Mouse (Mus musculus) large intestine, adult 2 months (tissue): ENCODE measurements at regions not wholly inside any gene's neighbourhood (a gene's known extent, or its start where the extent isn't known, plus 50 kb on each side); places are given as distances from the start of the nearest gene placed in this dataset.
A peak's percentile ranks its signal among the peaks of the same experiment; 100 is the strongest.
"Not testable (repeated sequence)": the region's sequence is repeated elsewhere in the genome, so short reads cannot be mapped to it uniquely, and the experiment has no call there.

Source experiments
- DNase-seq: peaks from one replicate; pipeline ENCODE4 v3.0.0-alpha.2; 2012; ENCODE audit warnings: low read depth, low spot score
- WGBS: fragments of 180-500 bp; shearing (Covaris S2); methylation state at CpG from one replicate; pipeline ENCODE4 v1.1.7; 2018; 5-methylcytosine and 5-hydroxymethylcytosine counted together

DNA sequence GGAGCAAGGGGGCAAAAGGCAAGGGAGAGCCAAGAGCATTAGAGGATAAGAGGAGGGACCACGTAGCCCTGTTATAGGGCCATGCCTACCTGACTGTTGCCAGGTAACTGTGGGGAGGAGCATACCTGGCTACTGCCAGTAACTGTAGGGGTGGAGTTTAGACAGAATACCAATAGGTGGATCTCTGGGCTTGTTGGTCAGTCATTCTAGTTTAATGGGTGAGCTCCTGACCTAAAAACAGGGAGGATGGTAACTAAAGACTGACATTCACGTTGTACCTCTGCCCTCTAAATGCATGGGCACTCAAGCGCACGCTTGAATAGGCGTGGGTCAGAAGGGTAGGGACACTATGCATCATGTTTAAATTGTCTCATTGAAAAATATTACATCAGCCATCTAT is 165.8 kb upstream of the Plekha5 start:
- no peak for DNase-seq
- 91% methylated on average over 5 of the region's 5 CpGs for WGBS

- no peak for DNase-seq
- WGBS, result 94% methylated on average over 4 of the region's 4 CpGs
These were observed 172.3 kb upstream of the Plekha5 start for GRCm38 (mm10) chr6:140251527-140251926.

DNA sequence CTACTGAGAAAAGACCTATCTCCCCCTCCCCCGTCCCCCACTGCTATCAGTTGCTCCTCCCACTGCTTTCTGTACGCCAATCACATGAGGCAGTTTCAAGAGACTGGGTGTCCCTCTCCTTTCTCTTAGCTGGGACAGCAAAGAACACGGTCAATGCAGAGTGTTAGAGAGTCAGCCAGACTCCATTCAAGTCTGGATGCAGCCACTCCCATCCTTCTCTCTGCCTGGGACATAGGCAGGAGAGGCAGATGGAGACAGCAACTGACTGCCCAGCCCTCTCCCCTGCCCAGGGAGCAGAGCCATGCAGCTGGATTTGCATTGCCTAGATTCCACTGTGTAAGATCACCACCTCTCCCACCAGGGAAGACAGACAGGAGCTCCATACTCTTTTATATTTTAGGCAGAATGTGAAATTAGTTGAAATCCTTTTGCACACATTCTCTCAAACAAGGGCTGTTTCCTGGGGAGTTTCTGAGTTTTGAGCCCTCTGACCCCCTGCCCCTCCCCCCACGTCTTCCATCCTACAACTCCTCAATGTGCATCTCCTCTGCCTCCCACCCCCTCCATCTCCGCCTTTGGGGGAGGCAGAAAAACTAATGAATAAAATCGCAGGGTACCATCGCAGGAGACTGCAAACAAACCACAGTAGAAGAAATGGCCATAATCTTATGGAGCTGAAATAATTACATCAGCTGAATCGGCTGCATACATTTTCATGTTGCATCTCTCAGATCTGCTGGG is 180.3 kb upstream of the Plekha5 start:
- DNase-seq, result no peak

GRCm38 (mm10) chr6:140239356-140239755 is 184.5 kb upstream of the Plekha5 start:
- 30% methylated on average over 8 of the region's 8 CpGs for WGBS
- DNase-seq, result peak; percentile 21

More for the DNA sequence above, 180.3 kb upstream of the Plekha5 start:
- 74% methylated on average over 8 of the region's 8 CpGs for WGBS

DNA sequence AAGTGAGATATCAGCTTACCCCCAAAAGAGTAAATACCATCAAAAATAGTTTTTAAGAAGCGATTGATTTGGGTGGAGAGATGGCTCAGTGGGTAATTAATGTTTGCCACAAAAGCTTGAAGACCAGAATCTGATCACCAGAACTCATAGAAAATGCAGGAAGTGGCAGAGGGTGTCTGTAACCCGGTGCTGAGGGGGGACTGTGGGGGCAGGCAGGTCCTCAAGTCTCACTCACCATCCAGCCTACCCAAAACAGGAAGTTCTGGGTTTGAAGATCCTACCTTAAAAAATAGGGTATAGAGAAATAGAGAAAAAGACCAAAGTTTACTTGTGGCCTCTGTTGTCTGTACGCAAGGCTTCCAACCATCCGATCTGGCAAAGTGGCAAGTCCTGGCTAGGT is 190.3 kb upstream of the Plcz1 start:
- WGBS, result 86% methylated on average over 4 of the region's 4 CpGs
- DNase-seq, result no peak

- WGBS, result 44% methylated on average over 9 of the region's 9 CpGs
- peak; percentile 13 for DNase-seq
These were observed 188.0 kb upstream of the Plcz1 start for GRCm38 (mm10) chr6:140229295-140229694.

- 77% methylated on average over 7 of the region's 7 CpGs for WGBS
- DNase-seq, result no peak
These were observed 187.5 kb upstream of the Plcz1 start for GRCm38 (mm10) chr6:140228741-140229140.

DNA sequence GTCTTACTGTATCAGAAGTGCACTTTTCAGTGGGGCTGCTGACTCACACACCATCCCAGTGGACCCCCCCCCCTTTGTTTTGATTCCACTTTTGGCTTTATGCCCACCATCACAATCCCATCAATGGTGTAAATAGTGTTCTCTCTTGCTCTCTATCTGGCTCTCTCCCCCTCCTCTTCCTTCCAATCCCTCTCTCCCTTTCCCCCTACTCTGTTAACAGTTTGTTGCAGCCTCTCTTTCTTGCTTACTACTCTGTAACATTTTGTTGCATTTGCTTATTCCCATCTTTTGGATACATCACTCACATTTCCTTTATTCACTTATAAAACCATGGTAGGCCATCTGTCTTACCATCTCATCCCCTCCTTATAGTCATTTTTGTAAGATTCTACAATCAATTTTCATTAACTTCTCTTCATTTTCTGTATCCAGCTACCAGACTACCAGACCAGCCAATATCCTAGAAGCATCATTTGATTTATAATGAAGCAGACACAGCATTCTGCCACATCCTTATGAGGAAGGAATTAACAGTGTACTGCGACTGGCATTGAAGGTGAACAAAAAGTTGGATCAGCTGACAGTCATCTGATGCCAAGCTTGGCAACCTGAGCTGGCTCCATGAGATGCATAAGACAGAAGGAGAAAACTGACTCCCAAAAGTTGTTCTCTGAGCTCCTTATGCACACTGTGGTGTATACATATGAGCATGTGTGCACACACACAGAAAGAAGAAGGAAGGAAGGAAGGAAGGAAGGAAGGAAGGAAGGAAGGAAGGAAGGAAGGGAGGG is 181.5 kb upstream of the Plcz1 start:
- WGBS, result 81% methylated on average over 1 of the region's 1 CpGs

DNA sequence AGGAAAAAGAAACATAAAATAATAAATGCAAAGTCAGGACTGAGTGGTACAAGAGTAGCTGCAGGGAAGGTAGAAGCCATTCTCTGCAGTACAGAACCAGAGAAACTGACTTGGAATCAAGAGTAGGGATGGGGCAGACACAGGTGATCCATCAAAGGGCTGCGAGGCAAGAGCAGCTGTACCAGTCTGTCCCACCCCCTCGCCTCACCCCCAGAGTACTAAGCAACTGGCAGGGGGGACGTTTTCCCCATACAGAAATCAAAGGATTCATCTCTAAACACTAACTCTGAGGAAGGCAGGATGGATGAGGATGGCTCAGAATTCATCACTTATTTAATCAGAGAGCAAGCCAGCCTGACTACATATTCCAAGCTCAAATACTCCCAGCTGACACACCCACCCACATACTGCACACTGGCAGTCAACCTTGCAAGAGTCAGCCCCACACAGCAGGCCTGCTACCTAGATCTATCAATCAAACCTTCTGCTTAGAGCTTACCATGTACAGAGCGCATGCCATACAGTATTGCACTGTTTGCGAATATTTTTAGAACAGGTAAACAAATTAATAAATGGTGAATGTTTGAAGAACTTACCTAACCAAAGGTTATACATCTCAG is 180.5 kb upstream of the Plcz1 start:
- DNase-seq, result no peak
- WGBS, result 77% methylated on average over 5 of the region's 5 CpGs

More for the DNA sequence above, 181.5 kb upstream of the Plcz1 start:
- no peak for DNase-seq

DNA sequence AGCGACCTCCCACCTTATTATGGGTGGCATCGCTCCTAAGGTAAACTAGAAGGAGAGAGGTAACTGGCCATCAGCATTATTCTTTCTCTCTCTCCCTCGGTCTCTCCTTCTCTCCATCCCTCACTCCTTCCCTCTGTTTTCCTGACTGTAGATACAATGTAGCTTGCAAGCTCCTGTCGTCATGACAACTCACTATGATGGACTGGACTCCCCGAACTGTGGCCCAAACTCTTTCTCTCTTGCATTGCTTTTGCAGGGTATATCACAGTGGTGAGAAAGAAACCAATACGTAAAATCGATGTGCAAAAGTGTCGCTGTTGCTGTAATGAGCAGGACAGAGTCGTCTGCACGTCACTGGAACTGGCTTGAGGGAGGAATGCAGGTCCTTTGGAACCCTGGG is 177.5 kb upstream of the Plcz1 start:
- WGBS, result 91% methylated on average over 10 of the region's 10 CpGs
- no peak for DNase-seq

DNA sequence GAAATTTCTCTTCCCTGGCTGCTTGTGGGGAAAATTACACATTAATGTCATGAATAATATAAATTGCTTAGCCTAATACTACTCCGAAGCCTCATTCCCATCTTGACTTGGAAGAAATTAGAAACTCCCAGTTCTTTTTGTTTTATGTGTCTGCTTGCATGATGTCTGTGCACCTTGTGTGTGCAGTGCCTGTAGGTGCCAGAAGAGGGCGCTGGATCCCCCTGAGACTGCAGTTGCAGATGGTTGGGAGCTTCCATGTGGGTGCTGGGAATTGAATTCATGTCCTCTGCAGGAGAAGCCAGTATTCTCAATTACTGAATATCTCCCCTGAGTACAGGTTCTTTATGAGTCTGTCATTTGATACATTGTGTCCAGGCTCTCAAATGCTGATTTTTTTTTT is 171.1 kb upstream of the Plcz1 start:
- 61% methylated on average over 2 of the region's 2 CpGs for WGBS
- DNase-seq, result no peak

DNA sequence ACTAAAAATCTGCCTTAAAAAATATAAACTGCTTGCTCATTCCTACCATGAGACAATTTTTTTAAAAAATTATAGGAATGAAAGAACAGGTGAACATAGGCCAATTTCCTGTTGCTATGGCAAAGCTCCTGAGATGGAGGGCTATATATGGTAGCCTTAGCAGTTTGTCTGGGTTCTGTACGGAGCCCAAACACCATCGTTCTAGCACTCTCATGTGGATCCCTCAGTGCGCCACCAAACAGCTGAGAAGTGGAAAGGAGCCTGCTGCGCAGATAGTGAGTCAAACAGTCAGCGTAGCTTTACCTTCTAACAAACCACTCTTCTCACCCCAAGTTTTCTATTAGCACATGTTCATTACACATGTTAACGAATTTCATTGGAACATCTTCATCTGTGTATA is 168.9 kb upstream of the Plcz1 start:
- WGBS, result 96% methylated on average over 6 of the region's 6 CpGs
- DNase-seq, result no peak

- no peak for DNase-seq
- WGBS, result 80% methylated on average over 14 of the region's 14 CpGs
These were observed 167.8 kb upstream of the Plcz1 start for GRCm38 (mm10) chr6:140209083-140209482.

- DNase-seq, result peak; percentile 97
These were observed 167.1 kb upstream of the Plcz1 start for GRCm38 (mm10) chr6:140208375-140208774.

DNA sequence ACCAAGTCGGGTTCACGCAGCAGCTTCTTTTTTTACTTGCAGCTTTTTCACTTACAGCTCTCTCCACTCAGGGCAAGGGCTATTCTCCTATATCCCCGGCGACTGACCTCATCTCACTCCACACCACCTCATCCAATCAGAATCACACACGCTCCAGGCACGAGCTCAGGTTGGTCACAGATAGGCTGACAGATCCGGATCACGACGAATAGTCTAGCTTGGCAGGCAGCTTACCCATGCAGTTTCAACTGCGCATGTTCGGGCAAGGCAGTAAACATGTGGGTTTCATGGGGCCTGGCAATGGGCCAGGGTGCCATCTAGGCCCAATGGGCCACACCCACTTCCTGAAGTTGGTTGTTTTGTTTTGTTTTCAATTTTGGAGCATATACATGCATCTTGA is 165.4 kb upstream of the Plcz1 start:
- WGBS, result 78% methylated on average over 11 of the region's 11 CpGs
- not testable (repeated sequence) for DNase-seq

More at GRCm38 (mm10) chr6:140208375-140208774, 167.1 kb upstream of the Plcz1 start:
- 29% methylated on average over 3 of the region's 3 CpGs for WGBS

- WGBS, result 53% methylated on average over 1 of the region's 1 CpGs
- DNase-seq, result no peak
These were observed 160.1 kb upstream of the Plcz1 start for GRCm38 (mm10) chr6:140201356-140201755.

- 77% methylated on average over 5 of the region's 5 CpGs for WGBS
- DNase-seq, result no peak
These were observed 159.1 kb upstream of the Plcz1 start for GRCm38 (mm10) chr6:140200322-140200721.

GRCm38 (mm10) chr6:140198036-140198435 is 156.8 kb upstream of the Plcz1 start:
- no peak for DNase-seq
- WGBS, result 78% methylated on average over 6 of the region's 6 CpGs

DNA sequence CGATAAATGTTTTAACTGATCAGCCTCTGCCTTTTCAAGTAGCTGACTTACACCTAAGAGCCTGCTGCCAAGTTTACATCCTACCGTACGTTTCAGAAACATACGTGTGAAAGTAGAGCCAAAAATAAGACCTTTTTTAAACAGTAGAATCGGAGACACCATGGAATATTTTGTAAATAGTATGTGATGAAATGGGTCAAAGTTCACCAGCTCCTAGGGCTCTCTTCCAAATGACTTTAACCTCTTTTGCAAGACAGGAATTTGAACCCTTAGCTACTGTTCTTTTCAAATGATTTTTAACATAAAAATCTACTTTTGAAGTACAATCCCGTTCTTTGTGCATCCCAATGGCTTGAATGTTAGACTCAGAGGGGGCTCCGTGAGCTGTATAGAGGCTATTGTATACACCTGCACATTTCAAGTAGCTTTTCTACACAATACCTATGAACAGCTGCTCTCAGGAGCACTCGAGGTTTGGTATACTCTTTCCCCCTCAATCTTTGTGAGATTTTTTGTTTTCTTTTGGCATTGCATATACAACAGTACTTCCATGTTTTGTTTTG is 155.9 kb upstream of the Plcz1 start:
- DNase-seq, result no peak
- WGBS, result 56% methylated on average over 8 of the region's 8 CpGs

DNA sequence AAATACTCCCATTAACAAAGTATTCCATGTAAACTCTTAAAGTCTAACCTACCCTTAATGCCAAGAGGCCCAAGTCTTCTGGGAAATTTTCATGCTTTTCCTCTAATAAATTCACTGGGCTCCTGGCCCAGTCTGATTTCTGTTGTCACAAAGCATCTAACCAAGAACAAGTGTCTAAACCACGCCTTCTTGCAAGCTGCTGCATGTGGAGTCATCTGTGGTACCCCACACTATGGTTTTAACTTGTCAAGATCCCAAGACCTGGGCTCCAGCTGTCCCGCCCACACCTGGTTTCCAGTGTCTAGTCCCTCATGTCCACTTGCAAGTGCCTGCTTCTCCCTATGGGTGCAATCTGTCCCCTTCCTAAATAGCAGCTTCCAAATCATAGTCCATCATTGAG is 153.0 kb upstream of the Plcz1 start:
- no peak for DNase-seq
- WGBS, result 89% methylated on average over 2 of the region's 2 CpGs
